Mouse (Mus musculus) thymus, postnatal 25 days (tissue): ENCODE measurements at regions not wholly inside any gene's neighbourhood (a gene's known extent, or its start where the extent isn't known, plus 50 kb on each side); places are given as distances from the start of the nearest gene placed in this dataset.

ENCODE experiments used
- DNase-seq: peaks from one replicate; pipeline ENCODE4 v3.0.0; 2022

DNA sequence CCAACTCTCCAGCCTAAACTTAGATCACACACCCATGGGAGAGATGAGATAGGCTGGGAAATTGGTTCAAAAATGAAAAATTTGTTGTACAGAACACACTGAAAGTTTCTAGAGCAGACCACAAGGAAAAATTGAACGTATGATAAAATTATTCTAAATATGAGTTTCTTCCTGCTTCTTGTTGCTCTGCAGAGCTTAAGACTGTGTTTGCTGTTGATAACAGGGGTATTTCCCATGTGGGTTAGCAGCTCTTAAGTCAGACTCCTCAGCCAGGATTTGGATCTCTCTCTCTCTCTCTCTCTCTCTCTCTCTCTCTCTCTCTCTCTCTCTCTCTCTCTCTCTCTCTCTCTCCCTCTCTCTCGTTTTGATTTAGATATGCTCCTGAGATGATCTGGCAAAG lies 173.5 kb upstream of the Stt3b start:
- no peak for DNase-seq

DNA sequence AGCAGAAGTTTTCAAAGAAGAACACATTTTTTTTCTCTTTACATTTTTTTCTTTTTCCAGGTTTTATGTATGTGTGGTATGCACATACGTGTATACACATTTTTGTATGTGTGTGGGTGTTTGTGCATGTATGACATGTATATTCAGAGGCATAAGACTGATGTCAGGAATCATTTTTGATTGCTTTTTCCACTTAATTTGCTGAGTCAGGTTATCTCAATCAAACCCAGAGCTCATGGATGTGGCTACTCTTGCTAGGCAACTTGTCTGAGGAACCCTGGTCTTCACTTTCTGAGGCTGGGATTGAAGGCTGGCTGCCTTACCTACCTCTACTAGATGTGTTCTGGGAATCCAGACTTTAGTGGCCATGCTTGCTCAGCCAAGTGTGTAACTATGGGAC lies 174.2 kb upstream of the Stt3b start:
- DNase-seq, result no peak

DNA sequence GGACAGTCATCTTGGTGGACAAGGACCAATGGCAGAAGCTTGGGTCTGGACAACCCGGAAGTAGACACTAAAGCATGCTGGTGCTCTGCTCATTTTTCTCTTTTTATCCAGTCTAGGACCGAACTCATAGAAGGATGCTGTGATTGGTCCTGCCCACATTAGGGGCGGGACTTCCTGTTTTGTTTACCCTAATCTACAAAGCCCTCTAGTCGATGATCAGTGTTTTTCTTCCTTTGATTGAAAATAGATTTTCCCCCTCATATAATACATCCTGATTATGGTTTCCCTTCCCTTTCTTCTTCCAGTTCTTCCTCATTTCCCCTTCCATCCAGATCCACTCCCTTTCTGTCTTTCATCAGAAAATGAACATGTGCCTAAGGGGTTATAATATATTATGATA lies 175.0 kb upstream of the Stt3b start:
- DNase-seq, result no peak

DNA sequence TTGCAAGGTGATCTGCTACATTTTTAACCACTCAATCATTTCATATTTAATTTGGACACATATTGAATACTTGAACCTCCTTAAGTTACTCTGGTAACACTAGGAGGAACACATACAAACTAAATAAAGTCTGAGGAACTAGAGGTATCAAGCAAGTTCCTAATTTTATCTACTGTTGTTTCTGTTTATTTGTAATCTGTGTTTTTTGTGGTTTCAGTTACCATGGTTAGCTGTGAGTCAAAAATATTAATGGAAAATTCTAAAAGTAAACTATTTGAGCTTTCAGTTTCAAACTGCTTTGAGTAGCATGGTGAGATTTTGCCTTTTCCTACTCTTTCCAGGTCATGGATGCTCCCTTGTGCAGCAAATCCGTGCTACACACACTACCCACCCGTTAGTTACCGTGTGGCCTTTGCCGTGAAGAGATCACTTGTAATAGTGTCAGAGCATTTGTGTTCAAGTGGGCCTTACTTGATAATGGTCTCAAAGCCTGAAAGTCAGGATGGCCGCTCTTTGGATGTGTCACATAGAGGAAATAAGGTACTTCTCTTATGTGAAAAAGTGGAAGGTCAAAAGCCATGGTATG lies 177.0 kb upstream of the Stt3b start:
- DNase-seq, result no peak

DNA sequence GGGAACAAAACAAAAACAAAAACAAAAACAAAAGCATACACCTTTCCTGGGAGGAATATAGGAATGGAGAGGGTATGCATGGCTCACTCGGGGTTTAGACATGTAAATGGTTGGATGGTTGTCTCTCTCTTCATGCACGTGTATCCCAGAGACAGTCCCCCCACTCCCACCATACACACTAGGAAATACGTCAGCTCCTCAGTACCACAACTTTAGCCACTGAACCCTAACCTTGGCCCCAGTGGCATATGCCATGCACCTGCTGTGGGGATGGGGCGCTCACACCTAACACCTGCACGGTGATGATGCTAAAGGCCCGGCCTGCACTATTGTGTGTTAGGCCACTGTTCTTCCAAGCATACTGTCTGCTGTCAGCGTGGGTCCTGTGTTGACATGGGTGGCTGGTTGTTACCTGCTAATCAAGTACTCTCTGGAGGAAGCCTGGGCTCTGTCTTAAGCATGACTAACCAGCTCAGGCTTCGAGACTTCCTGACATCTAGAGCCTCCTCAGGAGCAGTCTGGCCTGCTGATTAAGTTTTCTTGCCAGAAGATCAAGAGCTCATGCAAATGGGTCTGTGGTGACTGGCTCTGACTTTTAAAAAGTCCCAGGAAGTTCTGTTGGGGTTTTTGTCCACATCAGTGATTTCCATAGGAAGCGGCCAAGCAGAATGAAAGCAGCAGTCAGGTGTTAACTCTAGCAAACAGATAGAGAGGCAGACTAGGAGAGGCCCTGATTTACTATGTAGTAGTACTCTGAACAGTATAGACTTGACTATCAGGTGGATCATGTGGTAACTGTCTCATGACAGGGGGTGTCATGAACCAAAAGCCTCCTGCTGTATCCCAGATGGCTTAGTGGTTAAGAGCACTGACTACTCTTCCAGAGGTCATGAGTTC lies 178.9 kb upstream of the Stt3b start:
- no peak for DNase-seq

DNA sequence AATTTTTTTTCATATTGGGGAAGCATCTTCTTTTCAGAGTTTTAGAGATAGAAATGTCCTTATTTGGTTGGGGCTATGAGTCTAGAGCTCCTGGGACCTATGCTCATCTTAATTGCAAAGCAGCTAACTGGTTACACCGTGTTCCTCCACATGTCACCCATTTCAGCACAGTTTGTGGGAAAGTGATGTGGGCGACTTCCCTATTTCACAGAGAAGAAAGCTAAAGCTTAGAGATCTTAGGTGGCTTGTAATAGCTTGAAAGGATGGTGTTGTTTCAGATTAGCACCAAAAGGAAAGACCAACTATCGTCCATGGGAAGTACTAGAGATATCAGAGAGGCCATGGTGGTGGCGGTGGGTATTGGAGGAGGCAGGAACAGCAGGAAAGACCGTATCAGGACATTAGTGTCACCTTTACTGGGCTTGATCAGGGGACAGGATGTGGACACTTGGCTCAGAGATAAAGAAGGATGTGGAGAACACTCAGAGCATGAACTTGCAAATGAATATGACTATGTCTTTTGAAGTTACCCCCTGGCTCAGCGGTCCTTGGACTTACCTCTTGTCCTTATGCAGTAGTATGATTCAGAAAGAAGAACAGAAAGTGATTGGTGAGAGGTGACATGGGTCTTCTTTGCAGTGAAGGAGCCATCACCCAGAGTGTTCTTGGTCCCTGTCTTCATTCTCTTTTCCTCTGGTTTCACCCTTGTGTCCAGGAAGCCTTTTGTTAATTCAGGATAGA lies 182.4 kb upstream of the Stt3b start:
- DNase-seq, result no peak

DNA sequence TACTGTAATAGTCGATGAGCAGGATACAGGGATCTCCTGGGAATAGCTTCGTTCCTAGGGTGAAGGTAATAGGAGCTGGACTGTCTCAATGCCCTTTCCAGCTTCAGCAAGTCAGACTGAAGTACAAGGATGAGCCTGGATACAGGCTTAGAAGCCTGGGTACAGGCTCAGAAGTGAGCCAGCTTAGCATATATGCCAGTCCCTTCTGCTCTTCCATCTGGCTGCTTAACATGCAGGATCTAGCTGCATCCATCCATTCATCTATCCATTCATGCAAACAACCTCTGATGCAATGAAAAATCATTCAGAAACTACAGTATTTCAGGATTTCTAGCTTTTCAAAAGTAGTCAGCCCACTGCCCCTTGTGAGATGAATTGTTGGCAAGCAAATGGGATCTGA lies 183.5 kb upstream of the Stt3b start:
- no peak for DNase-seq

DNA sequence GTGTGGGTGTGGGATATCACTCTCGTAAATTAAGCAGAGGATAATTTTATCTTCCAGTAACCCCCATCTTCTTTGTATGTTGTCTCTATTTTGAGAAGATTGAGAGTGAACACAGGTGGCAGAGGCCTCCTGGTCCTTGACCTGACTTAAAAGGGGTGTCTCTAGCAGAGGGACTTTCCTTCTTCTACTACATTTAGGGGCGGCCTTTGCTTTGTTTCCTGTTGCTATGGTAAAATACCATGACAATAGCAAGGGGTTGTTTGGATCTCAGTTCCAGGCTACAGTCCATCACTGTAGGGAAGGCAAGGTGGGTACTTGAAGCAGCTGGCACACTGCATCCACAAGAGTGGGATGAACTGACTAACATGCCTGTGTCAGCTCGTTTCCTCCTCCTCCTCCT lies 189.3 kb upstream of the Stt3b start:
- DNase-seq, result no peak

DNA sequence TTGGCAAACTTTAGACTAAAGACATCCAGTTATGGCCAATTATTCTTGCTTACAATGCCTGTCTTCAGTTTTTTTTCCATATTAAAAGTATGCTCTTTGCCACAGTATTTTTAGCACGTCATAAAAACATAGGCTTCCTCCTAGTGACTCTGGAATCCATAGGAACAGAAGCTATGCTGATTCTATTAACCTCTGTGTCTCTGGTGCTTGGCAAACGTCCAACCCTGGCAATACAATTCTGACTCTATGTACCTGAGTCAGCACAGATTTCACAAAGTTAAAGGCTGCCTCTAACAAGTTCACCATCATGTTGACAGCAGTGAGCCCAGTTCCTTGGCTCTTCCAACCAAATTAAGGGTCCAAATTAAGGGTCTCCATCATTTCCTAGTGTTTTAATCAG lies 194.6 kb upstream of the Stt3b start:
- no peak for DNase-seq

DNA sequence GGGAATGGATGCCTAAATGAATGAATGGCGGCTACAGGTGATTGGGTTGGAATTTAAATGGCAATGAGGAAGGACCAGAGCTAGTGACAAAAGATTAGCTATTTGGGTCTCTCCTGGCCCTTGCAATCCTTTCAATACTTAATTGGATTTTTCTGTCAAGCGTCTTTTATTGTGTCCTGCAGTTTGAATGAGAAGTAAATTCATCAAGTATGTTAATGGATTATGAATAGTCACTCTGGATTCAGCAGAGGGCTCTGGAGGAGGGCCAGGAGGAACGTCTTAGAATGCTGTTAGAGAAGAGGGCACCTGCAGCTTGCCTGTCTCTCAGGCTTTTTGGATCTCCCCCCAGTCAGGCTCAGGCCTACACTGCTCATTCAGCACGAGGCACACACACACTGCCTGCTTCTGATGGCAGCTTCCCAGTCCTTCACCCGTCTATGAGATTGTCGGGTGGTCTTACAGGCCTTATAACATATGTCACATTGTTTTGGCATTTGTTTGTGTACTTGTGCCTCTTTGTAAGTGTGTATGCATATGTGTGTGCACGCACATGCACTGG lies 197.0 kb upstream of the Stt3b start:
- no peak for DNase-seq

DNA sequence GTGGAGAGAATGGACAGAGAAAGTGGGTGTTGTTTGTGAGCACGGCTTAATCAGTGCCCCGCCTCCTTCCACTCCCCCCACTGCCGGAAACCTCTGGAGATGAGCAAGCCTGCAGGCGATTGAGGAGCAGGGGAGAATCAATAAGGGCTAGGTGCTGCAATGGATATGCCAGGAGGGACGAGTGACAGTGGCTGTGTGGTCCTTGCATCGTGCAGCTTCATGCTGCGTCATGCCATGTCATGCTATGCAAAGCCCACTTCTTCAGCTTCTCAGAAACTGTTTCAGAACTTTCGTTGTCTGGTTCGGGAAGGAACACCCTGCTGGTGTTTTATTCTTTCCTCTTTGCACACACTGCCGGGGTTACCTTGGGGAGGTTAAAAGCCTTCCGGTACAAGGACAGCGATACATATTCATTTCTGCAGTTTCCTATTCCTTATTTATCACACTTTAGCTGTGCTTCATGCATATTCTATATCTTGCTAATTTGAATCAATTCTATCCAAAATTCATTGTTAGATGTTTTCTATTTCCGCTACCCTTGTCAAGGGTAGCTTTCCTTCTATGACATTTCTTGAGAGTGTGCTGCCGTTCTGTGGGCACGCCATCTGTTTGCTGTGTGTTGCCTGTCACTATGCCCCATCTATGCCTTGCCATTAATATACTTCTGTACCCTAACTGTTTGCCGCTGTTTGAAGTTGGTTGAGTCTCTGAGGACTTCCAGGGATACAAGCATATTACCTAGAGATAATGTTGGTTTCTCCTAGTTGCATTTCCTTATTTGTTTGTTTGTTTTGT lies 202.8 kb upstream of the Stt3b start:
- DNase-seq, result no peak

DNA sequence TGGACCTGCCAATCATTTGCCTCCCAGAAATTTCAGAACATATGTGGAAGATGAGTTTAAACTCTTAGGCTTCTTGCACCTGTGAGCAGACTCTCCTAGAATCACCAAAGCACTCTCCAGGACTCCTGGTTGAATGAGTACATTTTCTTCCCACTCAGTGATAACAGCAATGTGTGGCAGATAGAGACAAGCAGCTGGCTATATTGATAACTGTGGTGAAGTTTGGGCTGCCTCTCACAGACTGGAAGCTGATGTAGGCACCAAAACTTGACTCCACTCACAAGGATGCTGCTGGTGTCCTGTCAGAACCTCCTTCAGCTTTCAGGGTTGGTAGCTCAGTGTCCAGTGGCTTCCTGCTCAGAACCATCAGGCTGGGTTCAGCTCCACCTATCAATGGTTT lies 207.7 kb upstream of the Stt3b start:
- no peak for DNase-seq

DNA sequence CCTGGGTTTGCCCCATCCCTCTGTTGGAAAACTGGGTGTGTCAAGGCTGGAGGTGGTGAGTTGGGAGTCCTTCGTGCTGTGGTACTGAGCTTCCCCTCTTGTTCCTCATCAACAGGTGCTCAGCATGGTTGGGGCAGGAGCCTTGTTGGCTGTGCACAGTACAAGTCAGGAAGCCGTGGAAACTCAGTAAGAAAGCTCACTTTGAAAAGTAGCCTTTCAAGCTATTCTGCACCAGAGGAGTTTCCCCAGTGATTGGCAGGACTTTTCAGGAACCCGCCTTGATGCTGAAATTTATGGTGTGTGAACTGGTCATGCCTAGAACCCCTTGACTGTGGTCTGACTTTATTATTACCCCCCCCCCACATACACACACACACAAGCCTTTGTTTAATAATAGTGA lies 213.9 kb upstream of the Stt3b start:
- peak; percentile 12 for DNase-seq

DNA sequence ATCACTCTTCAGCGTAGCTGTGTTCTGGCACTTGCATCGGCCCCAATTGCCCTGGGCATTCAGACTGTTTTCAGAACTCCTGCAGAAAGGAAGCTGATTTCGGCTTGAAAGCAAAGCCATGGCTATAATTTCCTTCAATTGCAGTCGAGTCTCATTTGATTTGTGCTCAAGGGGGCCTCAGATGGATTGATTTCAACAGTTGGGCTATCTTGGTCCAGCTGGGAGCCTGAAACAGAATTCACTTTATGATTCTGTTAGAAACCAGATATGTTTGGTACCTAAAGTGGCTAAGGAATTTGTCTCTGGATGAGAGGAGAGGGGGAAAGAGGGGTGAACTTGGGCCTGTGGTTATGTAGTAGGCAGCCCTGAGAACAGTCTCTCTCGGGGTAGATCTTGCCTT lies 214.4 kb upstream of the Stt3b start:
- DNase-seq, result no peak

DNA sequence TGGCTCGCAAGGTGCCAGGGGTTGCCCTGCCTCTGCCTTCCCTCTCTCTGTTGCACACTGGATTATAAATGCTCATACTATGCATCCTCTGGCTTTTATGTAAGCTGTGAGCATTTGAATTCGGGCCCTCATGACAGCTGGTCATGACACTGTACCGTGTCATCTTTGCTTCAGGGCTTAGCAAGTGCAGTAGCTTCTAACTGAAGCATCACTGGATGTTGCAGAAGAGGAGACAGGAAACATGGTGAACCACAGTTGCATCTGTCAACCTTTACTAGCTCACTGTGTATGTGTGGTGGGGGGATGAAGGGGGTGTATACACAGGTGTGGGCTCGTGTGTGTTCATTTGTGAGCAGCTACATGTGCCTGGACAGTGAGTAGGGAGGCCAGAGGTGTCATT lies 216.1 kb upstream of the Stt3b start:
- peak; percentile 58 for DNase-seq

DNA sequence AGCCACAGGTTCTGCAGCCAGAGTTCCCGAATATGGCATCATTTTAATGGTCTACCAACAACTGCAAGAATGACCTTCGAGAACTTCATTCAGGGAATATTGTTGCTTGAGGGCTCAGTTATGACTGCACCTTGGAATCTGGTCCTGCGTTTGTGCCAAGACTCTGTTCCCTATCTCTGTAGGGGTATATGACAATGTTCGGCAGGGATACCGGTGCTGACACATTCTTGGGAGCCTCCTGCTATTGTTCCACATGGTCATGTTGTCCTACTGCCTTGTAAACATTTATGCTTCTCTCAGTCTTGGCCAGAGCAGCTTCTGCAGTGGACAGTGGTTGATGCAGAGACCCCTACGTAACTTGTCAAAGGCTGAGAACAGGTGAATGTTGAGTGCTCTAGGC lies 216.8 kb upstream of the Stt3b start:
- DNase-seq, result no peak

DNA sequence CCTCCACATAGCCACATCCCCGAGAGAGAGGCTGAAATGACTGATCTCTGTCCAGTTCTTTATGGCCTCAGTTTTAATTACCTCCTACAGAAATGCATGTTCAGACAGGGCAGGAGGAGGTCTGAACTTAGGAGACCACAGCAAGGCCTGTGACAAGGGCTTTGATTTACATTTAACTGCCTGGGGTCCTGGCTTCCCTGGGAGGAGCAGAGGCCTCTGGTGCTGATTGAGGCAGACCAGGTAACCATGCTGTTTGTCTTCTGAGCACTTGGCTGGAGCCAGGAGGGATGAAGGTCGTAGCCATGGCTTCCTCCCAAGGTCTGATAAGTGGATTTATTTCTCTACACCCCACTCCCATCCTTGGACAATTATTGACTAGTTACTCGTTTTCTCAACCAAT lies 224.0 kb upstream of the Stt3b start:
- no peak for DNase-seq

DNA sequence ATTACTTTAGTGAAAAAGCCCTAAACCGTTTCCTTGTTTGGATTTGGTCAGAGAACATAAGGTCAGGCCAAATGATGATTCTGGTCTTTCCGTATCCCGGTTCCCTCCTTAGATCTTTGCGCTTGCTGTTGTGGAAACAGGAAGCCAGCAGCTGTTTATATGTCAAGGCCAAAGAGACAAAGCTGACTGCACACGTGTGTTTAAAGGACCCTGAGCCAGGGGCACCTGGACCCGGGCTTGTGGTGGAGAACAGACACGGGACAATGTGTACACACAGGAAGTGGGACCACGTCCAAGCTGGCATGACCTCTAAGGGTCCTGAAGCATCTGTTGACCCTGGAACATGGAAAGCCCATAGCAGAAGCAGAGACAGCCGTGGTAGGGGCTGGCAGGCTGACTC lies 233.4 kb upstream of the Stt3b start:
- no peak for DNase-seq

DNA sequence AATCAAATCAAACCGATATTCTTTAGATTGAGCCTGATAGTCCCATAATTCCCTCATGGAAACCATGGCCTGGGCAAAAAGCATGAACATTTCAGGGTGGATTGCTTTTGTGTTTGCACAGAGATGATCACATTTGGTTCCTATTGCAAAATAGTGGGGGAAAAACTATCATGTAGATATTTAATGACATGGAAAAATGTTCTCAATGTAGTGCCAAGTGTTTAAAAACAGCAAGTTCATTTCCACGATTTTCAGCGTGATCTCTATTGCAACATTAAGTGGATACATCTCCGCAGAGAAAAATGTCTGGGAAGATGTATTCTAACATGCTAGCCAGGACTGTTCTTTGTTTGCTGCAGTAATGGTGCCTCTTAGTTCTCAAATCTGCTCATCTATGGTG lies 235.0 kb upstream of the Stt3b start:
- DNase-seq, result no peak

DNA sequence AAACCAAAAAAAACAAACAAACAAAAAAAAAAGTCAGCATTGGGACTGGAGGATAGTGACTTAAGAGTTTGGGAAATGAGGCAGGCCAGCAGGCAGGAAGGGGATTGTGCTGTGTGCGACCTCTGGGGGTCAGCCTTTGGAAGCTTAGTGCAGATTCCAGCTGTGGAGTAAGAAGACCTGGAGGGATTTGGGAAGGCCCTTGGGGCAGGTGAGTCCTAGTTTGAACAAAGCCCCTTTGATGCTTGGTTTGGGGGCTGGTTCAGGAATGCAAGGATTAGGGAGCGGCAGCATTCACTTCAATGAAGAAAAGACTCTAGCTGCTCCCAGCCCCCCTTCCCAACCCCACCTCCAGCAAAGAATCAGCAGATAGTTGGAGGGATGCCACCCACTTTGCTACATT lies 235.6 kb upstream of the Stt3b start:
- DNase-seq, result no peak

DNA sequence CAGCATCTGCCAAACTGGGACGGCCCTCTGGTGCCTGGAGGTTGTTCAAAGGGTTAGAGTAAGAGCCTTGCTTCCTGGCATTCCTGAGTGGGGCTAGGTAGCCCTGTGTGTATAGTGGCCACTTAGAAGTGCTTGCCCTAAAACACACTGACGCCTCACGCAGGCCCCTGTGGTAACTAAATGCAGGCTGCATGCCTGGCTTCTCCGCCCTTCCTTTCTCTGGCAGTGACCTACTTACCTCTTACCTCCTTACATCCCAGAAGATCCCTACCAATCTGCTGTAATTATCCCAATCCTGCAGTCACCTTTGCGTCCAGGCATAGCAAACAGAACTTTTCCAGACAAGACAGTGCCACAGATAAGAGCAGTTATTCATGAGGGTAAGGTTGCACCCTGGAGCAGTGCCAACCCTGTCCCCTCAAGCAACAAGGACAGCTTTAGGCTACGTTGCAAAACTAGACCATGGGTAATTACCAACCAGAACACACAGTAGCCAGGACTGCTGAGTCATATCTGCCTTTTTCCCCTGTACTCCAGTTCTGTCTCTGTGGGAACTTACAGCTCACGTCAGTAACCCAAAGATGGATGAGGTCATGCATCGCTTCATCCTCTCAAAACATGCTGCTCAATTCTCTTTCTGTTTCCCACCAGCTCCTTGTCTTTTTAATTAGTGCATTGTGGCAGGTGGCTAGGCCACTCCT lies 237.6 kb upstream of the Stt3b start:
- DNase-seq, result no peak

DNA sequence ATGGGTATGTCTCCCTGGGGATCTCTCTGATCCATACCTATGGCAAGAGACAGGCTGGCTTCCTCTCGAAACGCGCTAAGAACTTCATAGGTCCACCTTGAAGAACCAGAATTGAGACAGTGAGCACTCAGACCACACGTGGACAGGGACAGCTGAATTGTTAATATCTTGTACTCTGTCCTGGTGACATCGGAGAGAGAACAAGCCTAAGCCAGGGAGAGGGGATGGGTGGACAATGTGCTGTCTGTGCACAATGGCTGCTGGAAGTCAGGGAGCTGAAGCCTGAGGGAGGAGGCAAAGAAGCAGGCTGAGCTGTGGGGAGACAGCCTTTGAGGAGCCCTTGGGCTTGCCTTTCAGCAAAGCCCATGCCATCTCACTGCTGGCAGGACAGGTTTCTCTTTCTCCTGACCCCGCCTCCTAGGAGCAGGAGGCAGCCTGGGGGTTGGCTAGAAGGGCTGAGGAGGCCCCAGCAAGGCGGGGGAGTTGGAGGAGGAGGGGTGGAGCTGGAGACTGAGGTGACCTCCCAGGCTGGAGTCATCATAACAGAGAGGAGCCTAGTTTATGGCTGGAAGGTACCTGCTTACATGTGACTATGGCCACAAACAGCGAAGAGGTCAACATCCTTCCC lies 238.6 kb upstream of the Stt3b start:
- no peak for DNase-seq
